Mouse (Mus musculus): ENCODE data around the gene Tmem144. TPM values are rescaled to one million over a fixed set of nuclear protein-coding genes. Genes with fewer than 3 reads are reported as not detected.

Gene Tmem144
- total and polyA plus RNA-seq, 2 experiments from 2014 or later: 2.6 to 3.2 TPM

GRCm38 (mm10) chr3:79848841-79849240, 3.7 kb downstream of the Tmem144 start:
- no peak overlapping the region for H3K4me2 ChIP-seq (ENCODE audit: low read depth, low read length)
- H3K4me3 ChIP-seq (ENCODE audit: low read length): no peak overlapping the region
- 54% methylated on average over 4 of the region's 4 CpGs for WGBS
- ATAC-seq (no peak), DNase-seq (ENCODE audit: low spot score) (no peak)
- no peak overlapping the region for H3K27ac ChIP-seq
- no peaks in the 10 kb centered on the region for H3K27me3 ChIP-seq (ENCODE audit: insufficient read depth, low read length)
- TF ChIP-seq CTCF (IDR thresholded peaks at IDR 0.05; ENCODE audit: low read depth): no peak
- no peaks in the 10 kb centered on the region; the same call in 1 of the 2 replicates for H3K4me1 ChIP-seq (ENCODE audit: insufficient read depth, low read length)
- no peaks in the 10 kb centered on the region for H3K36me3 ChIP-seq (ENCODE audit: insufficient read depth, low read length)
- H3K9ac ChIP-seq (replicated peaks; ENCODE audit: low read length): no peak overlapping the region
- no peaks in the 10 kb centered on the region for H3K9me3 ChIP-seq (ENCODE audit: low read length)

DNA sequence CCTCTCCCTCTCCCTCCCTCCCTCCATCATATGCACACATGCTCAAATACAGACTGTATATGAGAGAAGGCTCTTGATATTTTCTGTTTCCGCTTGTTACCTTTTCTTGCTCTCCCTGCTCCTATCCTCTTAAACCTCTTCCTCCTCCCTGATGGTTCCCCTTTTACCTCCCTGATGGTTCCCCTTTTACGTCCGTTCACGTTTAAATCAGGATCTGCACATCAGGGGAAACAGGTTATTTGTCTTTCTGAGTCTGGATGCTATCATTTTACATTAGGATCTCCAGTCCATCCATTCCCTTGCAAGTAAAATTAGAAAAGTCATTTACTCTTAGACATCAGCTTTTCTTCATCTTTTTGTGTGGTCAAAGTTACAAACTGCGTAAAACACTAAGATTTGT, 5.9 kb downstream of the Tmem144 start:
- Histone ChIP-seq H3K9me3 (ENCODE audit: low read length) (no peaks in the 10 kb centered on the region), H3K36me3 (ENCODE audit: insufficient read depth, low read length) (no peaks in the 10 kb centered on the region), H3K4me1 (ENCODE audit: insufficient read depth, low read length) (0 out of 2 replicates have a peak, but pooled peaks cover 2% of the 10 kb centered on the region), H3K27me3 (ENCODE audit: insufficient read depth, low read length) (no peaks in the 10 kb centered on the region), H3K27ac (no peak overlapping the region), H3K9ac (replicated peaks; ENCODE audit: low read length) (no peak overlapping the region), H3K4me2 (ENCODE audit: low read depth, low read length) (no peak overlapping the region), H3K4me3 (ENCODE audit: low read length) (no peak overlapping the region)
- ATAC-seq (no peak), DNase-seq (ENCODE audit: low spot score) (no peak)
- no peak for TF ChIP-seq CTCF (IDR thresholded peaks at IDR 0.05; ENCODE audit: low read depth)
- 89% methylated on average over 5 of the region's 5 CpGs for WGBS

GRCm38 (mm10) chr3:79843999-79844398, 8.6 kb downstream of the Tmem144 start:
- ATAC-seq: peak; percentile 27; the same call in 1 of the 2 replicates
- Histone ChIP-seq H3K36me3 (ENCODE audit: insufficient read depth, low read length) (no peaks in the 10 kb centered on the region), H3K9me3 (ENCODE audit: low read length) (no peaks in the 10 kb centered on the region), H3K27me3 (ENCODE audit: insufficient read depth, low read length) (no peaks in the 10 kb centered on the region), H3K27ac (no peak overlapping the region), H3K4me1 (ENCODE audit: insufficient read depth, low read length) (peaks cover 5% of the 10 kb centered on the region; the same call in 1 of the 2 replicates), H3K9ac (replicated peaks; ENCODE audit: low read length) (no peak overlapping the region), H3K4me2 (ENCODE audit: low read depth, low read length) (no peak overlapping the region), H3K4me3 (ENCODE audit: low read length) (no peak overlapping the region)
- no peak for TF ChIP-seq CTCF (IDR thresholded peaks at IDR 0.05; ENCODE audit: low read depth)
- no peak for DNase-seq (ENCODE audit: low spot score)
- WGBS: 88% methylated on average over 9 of the region's 9 CpGs

DNA sequence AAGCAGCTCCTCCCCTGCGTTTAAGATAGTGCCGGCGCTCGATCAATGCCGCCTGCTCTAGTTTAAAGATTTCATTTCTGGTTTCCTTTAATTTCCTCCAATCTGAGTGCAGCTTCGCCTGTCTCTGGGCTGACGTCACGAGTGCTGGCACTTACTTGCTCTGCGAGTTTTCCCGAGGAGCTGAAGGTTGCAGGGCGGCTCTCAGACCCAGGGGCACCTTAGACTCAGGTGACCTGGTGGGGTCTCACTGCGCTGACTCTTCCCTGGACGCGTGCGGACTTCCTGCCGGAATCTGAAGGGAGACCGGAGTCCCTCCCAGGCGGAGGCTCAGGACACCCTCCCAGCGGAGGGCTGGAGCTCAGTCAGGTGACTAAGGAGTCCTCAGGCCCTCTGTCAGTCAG, 10.0 kb downstream of the Tmem144 start:
- peak overlapping the region; percentile 39 for H3K4me3 ChIP-seq (ENCODE audit: low read length)
- ATAC-seq (peak; percentile 84), DNase-seq (ENCODE audit: low spot score) (peak; percentile 77)
- H3K4me1 ChIP-seq (ENCODE audit: insufficient read depth, low read length): peaks cover 5% of the 10 kb centered on the region; the same call in 1 of the 2 replicates
- H3K4me2 ChIP-seq (ENCODE audit: low read depth, low read length): peak overlapping the region; percentile 60
- no peaks in the 10 kb centered on the region for H3K36me3 ChIP-seq (ENCODE audit: insufficient read depth, low read length)
- no peaks in the 10 kb centered on the region for H3K9me3 ChIP-seq (ENCODE audit: low read length)
- H3K27ac ChIP-seq: no peak overlapping the region
- H3K27me3 ChIP-seq (ENCODE audit: insufficient read depth, low read length): no peaks in the 10 kb centered on the region
- WGBS: 0% methylated on average over 19 of the region's 19 CpGs
- TF ChIP-seq CTCF (IDR thresholded peaks at IDR 0.05; ENCODE audit: low read depth): no peak
- peak overlapping the region; percentile 21 for H3K9ac ChIP-seq (replicated peaks; ENCODE audit: low read length)

DNA sequence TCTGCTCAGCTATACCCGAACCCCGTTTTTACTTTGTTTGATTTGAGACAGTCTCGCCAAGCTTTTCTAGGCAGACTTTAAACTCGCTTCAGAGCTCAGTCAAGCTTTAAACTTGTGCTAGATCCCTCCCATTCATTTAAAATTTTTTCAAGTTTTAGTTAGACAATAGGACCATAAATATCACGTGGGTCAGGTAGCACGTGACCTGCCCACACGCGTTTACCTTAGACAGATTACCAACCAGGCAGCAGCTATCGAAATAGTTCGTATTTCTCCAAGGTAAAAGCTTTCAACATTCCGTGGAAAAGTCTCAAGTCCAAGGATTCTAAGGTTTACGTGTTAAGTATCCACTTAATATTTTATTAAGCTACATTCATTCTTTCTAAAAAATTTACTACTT, 10.4 kb downstream of the Tmem144 start:
- Histone ChIP-seq H3K27me3 (ENCODE audit: insufficient read depth, low read length) (no peaks in the 10 kb centered on the region), H3K4me3 (ENCODE audit: low read length) (peak overlapping the region; percentile 39), H3K27ac (no peak overlapping the region), H3K36me3 (ENCODE audit: insufficient read depth, low read length) (no peaks in the 10 kb centered on the region), H3K4me2 (ENCODE audit: low read depth, low read length) (peak overlapping the region; percentile 60), H3K9ac (replicated peaks; ENCODE audit: low read length) (peak overlapping the region; percentile 21; the same call in 1 of the 2 replicates), H3K9me3 (ENCODE audit: low read length) (no peaks in the 10 kb centered on the region), H3K4me1 (ENCODE audit: insufficient read depth, low read length) (peaks cover 5% of the 10 kb centered on the region; the same call in 1 of the 2 replicates)
- whole genome bisulfite sequencing: 8% methylated on average over 12 of the region's 12 CpGs
- DNase-seq (ENCODE audit: low spot score) (peak; percentile 64), ATAC-seq (peak; percentile 52)
- TF ChIP-seq CTCF (IDR thresholded peaks at IDR 0.05; ENCODE audit: low read depth): no peak

DNA sequence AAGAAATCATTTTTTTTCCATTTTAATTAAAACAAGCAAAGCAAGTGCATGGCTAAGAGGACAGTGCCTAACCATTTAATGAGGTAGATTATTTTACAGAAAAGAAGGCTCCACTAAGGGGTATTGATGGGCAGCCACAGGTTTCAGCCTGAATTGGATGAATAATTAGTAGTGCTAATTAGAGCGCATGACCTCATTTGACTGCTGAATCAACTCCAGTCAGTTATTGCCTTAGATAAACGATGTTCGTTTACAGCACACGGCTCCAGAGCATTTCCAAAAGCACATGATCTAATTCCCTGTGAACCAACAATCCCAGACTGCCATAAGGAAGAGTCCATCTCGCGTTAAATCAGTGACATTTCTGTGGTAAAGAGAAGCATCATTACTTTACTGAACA, 11.1 kb downstream of the Tmem144 start:
- Histone ChIP-seq H3K36me3 (ENCODE audit: insufficient read depth, low read length) (no peaks in the 10 kb centered on the region), H3K4me3 (ENCODE audit: low read length) (peak overlapping the region; percentile 39), H3K27me3 (ENCODE audit: insufficient read depth, low read length) (no peaks in the 10 kb centered on the region), H3K4me1 (ENCODE audit: insufficient read depth, low read length) (peaks cover 5% of the 10 kb centered on the region; the same call in 1 of the 2 replicates), H3K4me2 (ENCODE audit: low read depth, low read length) (peak overlapping the region; percentile 60), H3K9ac (replicated peaks; ENCODE audit: low read length) (no peak overlapping the region), H3K27ac (no peak overlapping the region), H3K9me3 (ENCODE audit: low read length) (no peaks in the 10 kb centered on the region)
- ATAC-seq (no peak), DNase-seq (ENCODE audit: low spot score) (no peak)
- TF ChIP-seq CTCF (IDR thresholded peaks at IDR 0.05; ENCODE audit: low read depth): no peak
- 61% methylated on average over 6 of the region's 6 CpGs for WGBS

- Histone ChIP-seq H3K27ac (no peak overlapping the region), H3K27me3 (ENCODE audit: insufficient read depth, low read length) (no peaks in the 10 kb centered on the region), H3K4me2 (ENCODE audit: low read depth, low read length) (no peak overlapping the region), H3K4me1 (ENCODE audit: insufficient read depth, low read length) (peaks cover 5% of the 10 kb centered on the region; the same call in 1 of the 2 replicates), H3K36me3 (ENCODE audit: insufficient read depth, low read length) (no peaks in the 10 kb centered on the region), H3K9me3 (ENCODE audit: low read length) (no peaks in the 10 kb centered on the region), H3K4me3 (ENCODE audit: low read length) (no peak overlapping the region), H3K9ac (replicated peaks; ENCODE audit: low read length) (no peak overlapping the region)
- ATAC-seq (no peak), DNase-seq (ENCODE audit: low spot score) (peak; percentile 51)
- WGBS: 55% methylated on average over 6 of the region's 6 CpGs
- peak; percentile 57 for TF ChIP-seq CTCF (IDR thresholded peaks at IDR 0.05; ENCODE audit: low read depth)
These were observed 13.8 kb downstream of the Tmem144 start for GRCm38 (mm10) chr3:79838751-79839150.
